Mouse (Mus musculus) mature B cell (primary cell): ENCODE results near the gene Gm3633.
"Not testable (repeated sequence)": the region's sequence is repeated elsewhere in the genome, so short reads cannot be mapped to it uniquely, and the experiment has no call there.

Experiments
- in situ Hi-C: fragments of 300-500 bp; cut with MboI; formaldehyde crosslinking; loops from 2 replicates; pipeline ENCODE4 v1.14.3; 2019

Gm3633 gene

DNA sequence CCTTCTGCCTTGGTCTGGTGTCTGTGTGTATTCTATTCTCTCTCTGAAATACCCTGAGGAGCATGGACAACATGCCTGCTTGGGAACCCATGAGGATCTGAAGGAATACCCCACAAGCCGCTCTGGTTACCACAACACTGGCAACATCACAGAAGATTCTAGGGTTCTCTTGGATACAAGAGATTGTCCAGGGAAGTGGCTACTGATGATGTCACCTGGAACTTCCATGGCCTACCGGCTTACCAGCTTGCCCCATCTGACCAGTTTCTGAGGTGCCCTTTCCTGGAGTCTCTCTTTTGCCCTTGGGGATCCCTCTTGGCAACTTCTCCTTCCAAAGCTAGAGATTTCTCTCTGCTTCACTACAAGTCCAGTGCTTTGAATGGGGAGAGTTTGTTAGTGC, at the start of gene Gm3633:
TSS of gene Gm3633 (minus strand) at position 101 of the 400 bp plus-strand sequence.
- in situ Hi-C loops, result not testable (repeated sequence)

DNA sequence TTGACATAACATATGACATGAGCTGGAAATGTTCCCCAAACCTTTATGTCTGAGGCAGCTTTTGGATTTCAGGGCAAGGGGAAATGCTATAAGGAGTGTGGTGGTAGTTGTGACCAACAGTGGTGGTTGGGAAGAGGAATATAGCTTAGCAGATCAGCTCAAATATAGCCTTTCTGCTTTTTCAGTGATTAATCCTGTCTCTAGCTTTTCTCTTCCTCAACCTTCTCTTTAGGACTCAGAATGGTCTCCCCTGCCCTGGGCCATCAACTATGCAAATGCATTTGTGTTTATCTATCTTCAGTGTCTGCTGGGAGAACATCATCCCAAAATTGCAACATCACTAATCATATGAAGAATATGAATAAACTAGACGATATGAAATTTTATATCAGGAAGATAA, 13.9 kb upstream of the Gm3633 start, which contains the start of gene Gm10378:
TSS of gene Gm10378 (plus strand) at position 301 of the 400 bp plus-strand sequence.
- in situ Hi-C loops, result not testable (repeated sequence)

DNA sequence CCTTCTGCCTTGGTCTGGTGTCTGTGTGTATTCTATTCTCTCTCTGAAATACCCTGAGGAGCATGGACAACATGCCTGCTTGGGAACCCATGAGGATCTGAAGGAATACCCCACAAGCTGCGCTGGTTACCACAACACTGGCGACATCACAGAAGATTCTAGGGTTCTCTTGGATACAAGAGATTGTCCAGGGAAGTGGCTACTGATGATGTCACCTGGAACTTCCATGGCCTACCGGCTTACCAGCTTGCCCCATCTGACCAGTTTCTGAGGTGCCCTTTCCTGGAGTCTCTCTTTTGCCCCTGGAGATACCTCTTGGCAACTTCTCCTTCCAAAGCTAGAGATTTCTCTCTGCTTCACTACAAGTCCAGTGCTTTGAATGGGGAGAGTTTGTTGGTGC, 41.9 kb downstream of the Gm3633 start, which contains the start of gene Gm17124:
TSS of gene Gm17124 (minus strand) at position 101 of the 400 bp plus-strand sequence.
- in situ Hi-C loops, result not testable (repeated sequence)
